Mouse (Mus musculus): Measurements from ENCODE around the gene Denr. TPM values are rescaled to one million over a fixed set of nuclear protein-coding genes. Genes with fewer than 3 reads are reported as not detected.

Denr gene
- polyA plus RNA-seq (2012; rRNA removed) = 1.1 and 4.4 TPM in 2 replicates

GRCm38 (mm10) chr5:123906976-123907630, at the start of gene Denr:
TSS of gene Denr (plus strand) at chr5:123907175.

GRCm38 (mm10) chr5:123865365-123865764, 41.6 kb upstream of the Denr start, which contains the start of gene Hcar2:
TSS of gene Hcar2 (minus strand) at chr5:123865499.

GRCm38 (mm10) chr5:123879928-123880327, 27.0 kb upstream of the Denr start, which contains the start of gene Hcar1:
TSS of gene Hcar1 (minus strand) at chr5:123880020.

GRCm38 (mm10) chr5:123927118-123927517, 20.1 kb downstream of the Denr start, which contains the start of gene Gm43518:
TSS of gene Gm43518 (plus strand) at chr5:123927418.

GRCm38 (mm10) chr5:123930508-123930989, 23.6 kb downstream of the Denr start, which contains the start of gene Ccdc62:
TSS of gene Ccdc62 (plus strand) at chr5:123930679.

GRCm38 (mm10) chr5:123973299-123974178, 66.6 kb downstream of the Denr start, which contains the start of gene Hip1r:
TSS of gene Hip1r (plus strand) at chr5:123973628.

Other genes with a start within 250 kb of the Denr start
- 11.1 and 20.2 TPM in 2 replicates for gene Clip1, start 222.6 kb upstream of the Denr start, polyA plus RNA-seq (2012; rRNA removed)
- 9.4 and 9.7 TPM in 2 replicates for gene Zcchc8, start 186.1 kb upstream of the Denr start, polyA plus RNA-seq (2012; rRNA removed)
- gene Rsrc2, start 157.8 kb upstream of the Denr start, polyA plus RNA-seq (2012; rRNA removed) = 1.3 and 3.5 TPM in 2 replicates
- gene Kntc1, start 157.5 kb upstream of the Denr start, polyA plus RNA-seq (2012; rRNA removed) = 0.45 and 0.56 TPM in 2 replicates
- 5.4 and 7.4 TPM in 2 replicates for gene Hcar2, start 41.7 kb upstream of the Denr start, polyA plus RNA-seq (2012; rRNA removed)
- gene Hcar1, start 27.2 kb upstream of the Denr start, polyA plus RNA-seq (2012; rRNA removed) = 2.0 and 2.5 TPM in 2 replicates
- 0.14 TPM in 1 of 2 replicates, not detected in the other for gene Gm43518, start 20.2 kb downstream of the Denr start, polyA plus RNA-seq (2012; rRNA removed)
- gene Ccdc62, start 23.5 kb downstream of the Denr start, polyA plus RNA-seq (2012; rRNA removed) = 0.24 and 0.44 TPM in 2 replicates
- 23.9 and 27.6 TPM in 2 replicates for gene Hip1r, start 66.5 kb downstream of the Denr start, polyA plus RNA-seq (2012; rRNA removed)
- 46.1 and 61.4 TPM in 2 replicates for gene Vps37b, start 125.1 kb downstream of the Denr start, polyA plus RNA-seq (2012; rRNA removed)
- gene Abcb9, start 188.6 kb downstream of the Denr start, polyA plus RNA-seq (2012; rRNA removed) = 15.6 and 22.1 TPM in 2 replicates
- gene Ogfod2, start 205.1 kb downstream of the Denr start, polyA plus RNA-seq (2012; rRNA removed) = 45.3 and 85.6 TPM in 2 replicates
- 9.9 and 13.7 TPM in 2 replicates for gene Arl6ip4, start 208.9 kb downstream of the Denr start, polyA plus RNA-seq (2012; rRNA removed)

All from stomach, adult 2 months (tissue).